Mouse (Mus musculus): ENCODE data around the gene Ank3. TPM values are rescaled to one million over a fixed set of nuclear protein-coding genes. Genes with fewer than 3 reads are reported as not detected.

Gene Ank3
- polyA plus RNA-seq, 1 experiment from 2014 or later = 7.1 TPM

DNA sequence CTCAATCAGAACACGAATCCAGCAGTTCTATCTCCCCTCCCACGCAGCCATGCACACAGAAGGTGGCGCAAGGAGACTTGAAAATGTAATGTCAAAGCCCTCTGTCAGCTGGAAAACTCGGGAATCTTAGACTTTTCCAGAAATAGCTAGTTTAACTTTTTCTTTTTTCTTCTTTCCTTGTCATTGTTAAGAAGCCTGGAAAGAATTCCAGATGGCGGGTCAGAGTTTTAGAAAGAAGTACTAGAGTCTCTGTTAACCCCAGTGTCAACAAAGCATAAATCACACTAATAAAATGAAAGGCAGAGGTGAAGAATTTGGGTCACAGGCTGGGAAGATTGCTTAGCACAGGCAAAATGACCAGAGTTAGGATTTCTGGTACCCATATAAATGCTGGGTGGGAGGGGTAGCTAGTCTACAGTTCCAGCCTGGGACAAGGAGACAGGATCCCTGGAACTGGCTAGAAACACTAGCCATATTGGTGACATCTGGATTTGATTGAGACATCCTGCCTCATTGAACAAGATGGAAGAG is 340.2 kb downstream of the Ank3 start:
- WGBS (ENCODE audit: insufficient replicate concordance) = 65% methylated on average over 5 of the region's 5 CpGs
- Histone ChIP-seq H3K27me3 (ENCODE audit: insufficient read depth, low read length) (no peaks in the 10 kb centered on the region), H3K27ac (ENCODE audit: low read depth) (no peak overlapping the region), H3K9me3 (ENCODE audit: low read length) (no peaks in the 10 kb centered on the region), H3K4me2 (ENCODE audit: low read depth, low read length) (no peak overlapping the region), H3K36me3 (replicated peaks; ENCODE audit: insufficient read depth, low read length) (no peaks in the 10 kb centered on the region), H3K9ac (replicated peaks) (no peak overlapping the region), H3K4me3 (ENCODE audit: low read depth, low read length) (no peak overlapping the region), H3K4me1 (ENCODE audit: insufficient read depth) (no peaks in the 10 kb centered on the region)
- no peak for DNase-seq
- no peak for ATAC-seq
- no peak for TF ChIP-seq EP300 (IDR thresholded peaks at IDR 0.05; ENCODE audit: low read depth)
- no peak for TF ChIP-seq CTCF (IDR thresholded peaks at IDR 0.05; ENCODE audit: low read depth)

- no peaks in the 10 kb centered on the region for H3K27me3 ChIP-seq (ENCODE audit: insufficient read depth, low read length)
- H3K4me2 ChIP-seq (ENCODE audit: low read depth, low read length) = no peak overlapping the region
- no peak overlapping the region for H3K4me3 ChIP-seq (ENCODE audit: low read depth, low read length)
- H3K4me1 ChIP-seq (ENCODE audit: insufficient read depth) = no peaks in the 10 kb centered on the region
- 69% methylated on average over 3 of the region's 3 CpGs for WGBS (ENCODE audit: insufficient replicate concordance)
- no peak overlapping the region for H3K9ac ChIP-seq (replicated peaks)
- no peak for ATAC-seq
- H3K27ac ChIP-seq (ENCODE audit: low read depth) = no peak overlapping the region
- no peaks in the 10 kb centered on the region for H3K9me3 ChIP-seq (ENCODE audit: low read length)
- no peak for TF ChIP-seq CTCF (IDR thresholded peaks at IDR 0.05; ENCODE audit: low read depth)
- no peak for TF ChIP-seq EP300 (IDR thresholded peaks at IDR 0.05; ENCODE audit: low read depth)
- DNase-seq = no peak
- no peaks in the 10 kb centered on the region for H3K36me3 ChIP-seq (replicated peaks; ENCODE audit: insufficient read depth, low read length)
Observed at GRCm38 (mm10) chr10:69742528-69742927, 344.0 kb downstream of the Ank3 start.

GRCm38 (mm10) chr10:69744181-69744580 is 345.6 kb downstream of the Ank3 start:
- no peaks in the 10 kb centered on the region for H3K27me3 ChIP-seq (ENCODE audit: insufficient read depth, low read length)
- ATAC-seq (no peak), DNase-seq (no peak)
- no peaks in the 10 kb centered on the region for H3K36me3 ChIP-seq (replicated peaks; ENCODE audit: insufficient read depth, low read length)
- no peak overlapping the region for H3K27ac ChIP-seq (ENCODE audit: low read depth)
- H3K4me3 ChIP-seq (ENCODE audit: low read depth, low read length) = no peak overlapping the region
- H3K4me1 ChIP-seq (ENCODE audit: insufficient read depth) = no peaks in the 10 kb centered on the region
- TF ChIP-seq CTCF (IDR thresholded peaks at IDR 0.05; ENCODE audit: low read depth) = no peak
- TF ChIP-seq EP300 (IDR thresholded peaks at IDR 0.05; ENCODE audit: low read depth) = no peak
- no peaks in the 10 kb centered on the region for H3K9me3 ChIP-seq (ENCODE audit: low read length)
- no peak overlapping the region for H3K4me2 ChIP-seq (ENCODE audit: low read depth, low read length)
- 56% methylated on average over 8 of the region's 8 CpGs for whole genome bisulfite sequencing (ENCODE audit: insufficient replicate concordance)
- H3K9ac ChIP-seq (replicated peaks) = no peak overlapping the region

DNA sequence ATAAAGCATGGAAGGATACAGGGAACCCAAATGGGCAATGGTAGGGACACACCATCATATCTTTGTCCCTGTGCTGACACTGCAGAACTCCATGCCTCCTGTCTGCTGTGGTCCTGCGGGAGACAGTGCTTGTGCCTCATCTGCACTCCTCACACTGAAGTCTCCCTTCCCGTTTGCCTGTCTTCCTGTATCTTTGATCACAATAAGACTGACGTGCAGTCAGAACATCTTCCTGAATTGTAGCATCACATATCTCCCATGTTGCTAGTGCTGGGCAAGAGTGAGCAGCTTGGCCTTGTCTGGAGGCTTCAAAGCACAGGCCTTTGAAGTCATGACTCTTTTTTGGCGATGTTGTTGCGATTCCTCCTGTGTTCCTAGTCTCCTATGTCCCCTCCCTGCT is 346.3 kb downstream of the Ank3 start:
- no peak for TF ChIP-seq CTCF (IDR thresholded peaks at IDR 0.05; ENCODE audit: low read depth)
- no peak for TF ChIP-seq EP300 (IDR thresholded peaks at IDR 0.05; ENCODE audit: low read depth)
- Histone ChIP-seq H3K27ac (ENCODE audit: low read depth) (no peak overlapping the region), H3K4me1 (ENCODE audit: insufficient read depth) (no peaks in the 10 kb centered on the region), H3K4me3 (ENCODE audit: low read depth, low read length) (no peak overlapping the region), H3K4me2 (ENCODE audit: low read depth, low read length) (no peak overlapping the region), H3K9ac (replicated peaks) (no peak overlapping the region), H3K27me3 (ENCODE audit: insufficient read depth, low read length) (no peaks in the 10 kb centered on the region), H3K36me3 (replicated peaks; ENCODE audit: insufficient read depth, low read length) (no peaks in the 10 kb centered on the region), H3K9me3 (ENCODE audit: low read length) (no peaks in the 10 kb centered on the region)
- DNase-seq (no peak), ATAC-seq (no peak)
- WGBS (ENCODE audit: insufficient replicate concordance) = 76% methylated on average over 5 of the region's 5 CpGs

GRCm38 (mm10) chr10:69746322-69746721 is 347.7 kb downstream of the Ank3 start:
- Histone ChIP-seq H3K9me3 (ENCODE audit: low read length) (no peaks in the 10 kb centered on the region), H3K27ac (ENCODE audit: low read depth) (no peak overlapping the region), H3K27me3 (ENCODE audit: insufficient read depth, low read length) (no peaks in the 10 kb centered on the region), H3K9ac (replicated peaks) (no peak overlapping the region), H3K4me2 (ENCODE audit: low read depth, low read length) (no peak overlapping the region), H3K4me3 (ENCODE audit: low read depth, low read length) (no peak overlapping the region), H3K36me3 (replicated peaks; ENCODE audit: insufficient read depth, low read length) (no peaks in the 10 kb centered on the region), H3K4me1 (ENCODE audit: insufficient read depth) (no peaks in the 10 kb centered on the region)
- ATAC-seq (no peak), DNase-seq (no peak)
- no peak for TF ChIP-seq EP300 (IDR thresholded peaks at IDR 0.05; ENCODE audit: low read depth)
- no peak for TF ChIP-seq CTCF (IDR thresholded peaks at IDR 0.05; ENCODE audit: low read depth)
- 81% methylated on average over 8 of the region's 8 CpGs for WGBS (ENCODE audit: insufficient replicate concordance)

DNA sequence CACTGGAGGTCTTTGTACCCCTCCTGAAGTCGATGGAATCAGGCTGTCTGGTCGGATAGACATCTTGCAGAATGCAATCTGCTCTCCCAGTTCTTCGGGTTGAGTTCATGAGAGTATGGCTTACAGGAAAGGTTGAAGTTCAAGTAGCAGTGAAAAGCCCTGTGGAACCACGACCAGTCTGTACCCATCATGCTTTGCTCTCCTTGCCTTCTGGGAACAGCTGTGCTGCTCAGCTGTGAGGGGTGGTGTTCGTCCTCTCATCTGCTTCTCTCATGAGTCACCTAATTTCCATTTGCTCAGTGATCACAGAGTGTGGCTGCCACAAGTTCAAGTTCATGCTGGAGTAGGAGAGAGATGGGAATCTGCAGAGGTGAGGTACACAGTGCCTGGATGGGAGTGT is 348.2 kb downstream of the Ank3 start:
- Histone ChIP-seq H3K27ac (ENCODE audit: low read depth) (no peak overlapping the region), H3K36me3 (replicated peaks; ENCODE audit: insufficient read depth, low read length) (no peaks in the 10 kb centered on the region), H3K27me3 (ENCODE audit: insufficient read depth, low read length) (no peaks in the 10 kb centered on the region), H3K9ac (replicated peaks) (no peak overlapping the region), H3K4me1 (ENCODE audit: insufficient read depth) (no peaks in the 10 kb centered on the region), H3K4me3 (ENCODE audit: low read depth, low read length) (no peak overlapping the region), H3K9me3 (ENCODE audit: low read length) (no peaks in the 10 kb centered on the region), H3K4me2 (ENCODE audit: low read depth, low read length) (no peak overlapping the region)
- TF ChIP-seq EP300 (IDR thresholded peaks at IDR 0.05; ENCODE audit: low read depth) = no peak
- TF ChIP-seq CTCF (IDR thresholded peaks at IDR 0.05; ENCODE audit: low read depth) = no peak
- WGBS (ENCODE audit: insufficient replicate concordance) = 63% methylated on average over 5 of the region's 5 CpGs
- ATAC-seq = no peak
- DNase-seq = no peak

DNA sequence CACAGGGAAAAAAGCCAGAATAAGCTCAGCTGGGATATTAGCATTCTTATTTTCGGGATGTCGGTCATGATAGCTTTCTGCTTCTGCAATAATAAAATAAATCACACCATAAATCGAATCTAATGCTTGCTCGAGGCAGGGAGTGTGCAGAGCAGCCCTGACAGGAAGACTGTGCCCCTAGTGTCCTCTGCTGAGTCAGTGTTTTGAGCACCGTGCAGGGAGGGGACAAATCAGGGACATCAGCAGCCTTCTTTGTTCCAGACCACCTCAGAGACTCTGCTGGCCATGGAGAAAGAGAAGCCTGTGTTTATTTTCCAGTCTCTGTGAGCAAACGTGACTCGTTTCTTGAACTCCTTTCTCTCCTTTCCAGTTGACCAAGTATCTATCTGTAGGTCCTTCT is 352.8 kb downstream of the Ank3 start:
- TF ChIP-seq CTCF (IDR thresholded peaks at IDR 0.05; ENCODE audit: low read depth) (no peak), EP300 (IDR thresholded peaks at IDR 0.05; ENCODE audit: low read depth) (no peak)
- H3K27ac ChIP-seq (ENCODE audit: low read depth) = no peak overlapping the region
- WGBS (ENCODE audit: insufficient replicate concordance) = 48% methylated on average over 7 of the region's 7 CpGs
- no peak overlapping the region for H3K9ac ChIP-seq (replicated peaks)
- no peaks in the 10 kb centered on the region for H3K9me3 ChIP-seq (ENCODE audit: low read length)
- H3K4me1 ChIP-seq (ENCODE audit: insufficient read depth) = no peaks in the 10 kb centered on the region
- ATAC-seq = no peak
- H3K36me3 ChIP-seq (replicated peaks; ENCODE audit: insufficient read depth, low read length) = no peaks in the 10 kb centered on the region
- H3K4me2 ChIP-seq (ENCODE audit: low read depth, low read length) = no peak overlapping the region
- H3K27me3 ChIP-seq (ENCODE audit: insufficient read depth, low read length) = no peaks in the 10 kb centered on the region
- DNase-seq = no peak
- H3K4me3 ChIP-seq (ENCODE audit: low read depth, low read length) = no peak overlapping the region

All from liver, postnatal 0 days (tissue).